Mouse (Mus musculus) heart, adult 11 months (tissue): ENCODE data around the gene Sdhd.
"Not testable (repeated sequence)": the region's sequence is repeated elsewhere in the genome, so short reads cannot be mapped to it uniquely, and the experiment has no call there.

ENCODE experiments used
- DNase-seq: peaks from one replicate; pipeline ENCODE4 v3.0.0; 2022

Sdhd gene

GRCm38 (mm10) chr9:50603189-50603997, at the start of gene Sdhd, which contains the start of gene Timm8b:
Gene Sdhd (minus strand): TSS chr9:50603812.
Gene Timm8b (plus strand): TSS chr9:50603910.
- DNase-seq: peak; percentile 99

DNA sequence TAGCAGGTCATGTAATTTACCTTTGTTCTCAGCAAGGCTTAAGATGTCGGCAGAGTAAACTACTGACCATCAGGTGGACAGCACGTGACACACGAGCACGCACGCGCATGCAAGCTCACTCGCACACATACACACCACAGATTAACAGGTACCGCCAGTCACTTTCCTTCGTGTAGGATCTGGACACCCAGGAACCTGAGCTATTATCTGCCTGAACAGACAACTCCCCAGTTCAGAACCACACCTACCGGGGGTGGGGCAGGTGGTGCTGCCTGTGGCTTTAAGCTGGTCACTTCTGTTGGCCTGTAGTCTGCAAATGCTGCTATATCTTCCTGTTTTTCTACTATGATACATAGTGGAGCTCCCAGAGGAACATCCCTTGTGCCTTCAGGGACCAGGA, 46.9 kb upstream of the Sdhd start:
- DNase-seq: peak; percentile 42

DNA sequence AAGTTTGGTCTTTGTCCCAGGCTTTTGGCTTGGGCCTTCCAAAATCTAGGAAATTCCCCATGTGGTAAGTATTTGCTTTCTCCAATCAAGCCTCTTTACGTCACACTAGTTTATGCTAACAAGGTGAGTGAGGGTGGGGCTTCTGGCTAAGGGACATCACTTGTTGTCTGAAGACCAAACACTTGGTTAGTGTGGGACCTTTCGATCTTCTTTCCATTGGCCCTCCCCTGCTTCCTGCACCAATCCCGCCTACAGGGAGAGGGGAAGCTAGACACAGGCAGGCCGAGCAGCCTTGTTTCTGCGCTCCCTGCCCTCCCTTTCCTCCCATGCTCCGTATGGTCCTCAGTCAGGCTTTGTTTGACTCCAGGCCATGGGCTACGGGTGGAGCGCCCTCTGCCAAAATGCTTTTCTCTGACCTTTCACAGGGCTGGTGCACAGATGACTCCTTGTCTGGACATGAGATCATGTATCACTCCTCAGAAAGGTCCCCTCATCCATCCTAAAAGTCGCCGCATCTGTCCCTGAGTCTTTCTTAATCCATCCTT, 43.3 kb upstream of the Sdhd start:
- DNase-seq: peak; percentile 74

DNA sequence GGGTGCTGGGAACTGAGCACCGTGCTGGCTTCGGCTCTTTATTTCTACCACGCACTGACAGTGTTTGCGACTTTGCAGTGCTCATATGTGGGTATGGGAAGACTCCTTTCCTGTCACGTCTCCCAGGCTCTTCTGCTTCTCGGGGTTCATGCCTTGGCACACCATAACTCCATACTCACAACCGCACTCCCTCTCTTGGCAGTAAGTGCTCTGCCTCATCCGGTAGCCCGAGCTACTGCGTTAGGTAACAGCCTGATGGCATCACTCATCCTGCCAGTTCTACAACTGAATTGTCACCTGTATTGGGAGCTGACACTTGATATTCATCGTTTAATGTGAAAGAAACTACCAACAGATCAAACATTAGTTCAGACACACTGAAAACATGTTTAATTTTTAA, 30.7 kb upstream of the Sdhd start:
- DNase-seq: peak; percentile 74

DNA sequence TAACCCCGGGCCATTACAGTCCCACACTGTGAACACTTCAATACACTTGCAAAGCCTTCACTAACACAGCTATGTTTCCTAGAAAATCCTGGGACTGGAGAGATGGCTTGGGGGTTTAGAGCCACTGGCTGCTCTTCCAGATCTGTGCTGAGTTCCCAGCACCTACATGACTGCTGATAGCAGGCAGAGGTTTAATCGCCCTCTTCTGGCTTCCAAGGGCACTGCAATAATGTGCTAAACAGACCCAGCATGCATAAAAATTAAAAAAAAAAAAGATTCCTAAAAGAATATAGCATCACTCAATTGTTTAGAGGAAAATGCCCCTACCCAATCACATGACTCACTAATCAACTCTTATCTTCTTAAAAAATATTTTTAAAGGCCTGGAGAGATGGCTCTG, 29.4 kb upstream of the Sdhd start:
- DNase-seq: peak; percentile 18

DNA sequence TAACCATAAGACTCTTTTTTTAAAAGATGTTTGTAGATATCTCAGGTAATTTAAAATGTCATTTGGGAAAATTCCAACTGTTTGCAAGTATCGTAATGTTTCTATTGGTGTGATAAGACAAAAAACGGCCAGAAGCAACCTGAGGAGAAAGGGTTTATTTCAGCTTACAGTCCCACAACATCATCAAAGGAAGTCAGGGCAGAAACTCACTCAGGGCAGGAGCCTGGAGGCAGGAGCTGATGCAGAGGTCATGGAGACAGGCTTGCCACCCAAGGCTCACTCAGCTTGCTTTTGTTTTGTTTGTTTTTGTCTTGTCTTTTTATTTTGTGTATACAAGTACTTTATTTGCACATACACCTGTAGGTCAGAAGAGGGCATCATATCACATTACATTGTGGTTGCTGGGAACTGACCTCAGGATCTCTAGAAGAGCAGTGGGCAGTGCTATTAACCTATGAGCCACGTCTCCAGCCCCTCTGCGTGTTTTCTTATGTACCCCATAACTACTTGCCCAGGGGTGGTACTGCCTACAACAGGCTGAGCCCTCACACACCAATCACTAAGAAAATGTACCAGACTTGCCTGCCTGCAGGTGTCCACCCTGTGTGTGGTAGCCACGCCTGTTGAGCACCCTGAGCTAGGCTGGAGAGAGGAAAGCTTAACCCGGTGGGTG, 28.5 kb upstream of the Sdhd start:
- DNase-seq: peak; percentile 70

GRCm38 (mm10) chr9:50630903-50631302, 27.3 kb upstream of the Sdhd start:
- not testable (repeated sequence) for DNase-seq

DNA sequence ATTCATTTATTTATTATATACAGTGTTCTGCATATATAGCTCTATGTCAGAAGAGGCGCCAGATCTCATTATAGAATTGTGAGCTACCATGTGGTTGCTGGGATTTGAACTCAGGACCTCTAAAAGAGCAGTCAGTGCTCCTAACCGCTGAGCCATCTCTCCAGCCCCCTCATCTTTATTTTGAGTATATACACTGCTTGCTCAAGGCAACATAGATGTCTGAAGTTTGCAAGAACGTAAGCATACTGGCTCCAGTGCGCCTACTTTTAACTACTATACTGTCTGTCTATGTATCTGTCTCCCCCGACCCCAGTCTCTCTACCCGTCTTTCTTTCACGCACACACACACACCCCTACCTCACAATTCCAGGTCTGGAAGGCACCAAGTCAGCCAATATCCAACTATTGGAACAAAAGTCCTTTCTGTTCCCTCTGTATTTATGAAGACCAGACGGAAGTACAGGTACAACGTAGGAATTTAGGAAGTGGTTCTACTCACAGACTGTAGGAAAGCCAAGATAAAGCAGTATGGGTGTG, 14.2 kb upstream of the Sdhd start:
- peak; percentile 83 for DNase-seq

DNA sequence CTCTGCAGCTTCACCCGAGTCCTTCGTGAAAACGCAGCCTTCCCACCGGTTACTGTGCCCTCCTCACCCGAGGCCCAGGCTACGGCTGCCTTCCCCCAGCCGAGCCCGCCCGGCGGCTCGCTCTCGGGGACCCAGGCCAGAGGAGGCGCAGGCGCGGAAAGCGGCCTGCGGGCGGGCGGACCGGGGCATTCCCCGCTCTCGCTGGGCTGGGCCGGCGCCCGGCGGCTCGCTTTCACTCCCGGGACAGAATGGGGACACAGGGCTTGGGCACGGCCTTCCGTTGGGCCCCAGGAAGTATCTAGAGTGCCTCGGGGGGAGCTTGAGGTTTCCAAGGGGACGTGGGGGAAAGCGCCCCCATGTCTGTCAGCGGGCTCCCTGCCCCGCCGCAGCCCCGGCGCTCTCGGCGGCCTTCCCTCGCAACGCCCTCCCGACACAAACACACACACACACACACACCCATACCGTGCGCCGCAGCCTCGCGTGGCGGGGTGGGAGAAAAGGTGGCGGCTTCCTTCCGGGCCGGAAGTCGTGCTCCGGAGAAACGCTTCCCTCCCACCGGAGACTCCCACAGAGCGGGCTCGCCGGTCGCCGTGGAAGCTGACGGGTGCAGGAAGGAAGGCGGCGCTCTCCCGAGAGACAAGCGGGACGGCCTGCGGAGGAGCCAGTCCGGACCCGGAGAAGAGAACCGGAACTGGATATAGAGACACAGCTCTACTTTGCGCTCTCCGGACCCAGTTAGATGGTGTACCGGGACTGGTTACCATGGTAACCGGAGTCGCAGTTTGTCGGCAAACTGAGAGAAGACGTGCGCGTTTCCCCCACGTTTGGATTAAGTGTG, 13.4 kb upstream of the Sdhd start, which contains the start of the genes Pih1d2 and Nkapd1:
Pih1d2 (plus strand) TSS at position 556 of the 838 bp plus-strand sequence.
Nkapd1 (minus strand) TSS at position 699 of the 838 bp plus-strand sequence.
- DNase-seq: peak; percentile 99

DNA sequence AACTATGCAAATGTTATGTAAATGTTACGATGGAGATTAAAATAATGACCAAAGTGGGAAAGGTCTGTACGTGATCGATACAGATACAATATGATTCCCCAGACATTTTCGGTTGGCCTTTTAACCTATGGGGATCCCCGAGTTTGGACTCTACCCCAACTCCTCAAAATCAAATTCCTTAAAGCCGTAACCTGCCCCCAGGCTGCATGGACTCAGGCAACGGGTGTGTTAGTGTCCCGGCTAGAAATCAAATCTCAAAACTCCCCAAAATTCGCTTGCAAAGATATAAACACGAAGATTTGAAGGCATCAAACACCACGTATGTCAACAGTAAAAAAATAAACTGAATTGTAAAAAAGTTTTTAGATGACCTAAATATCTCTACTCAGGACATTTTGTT, 12.5 kb upstream of the Sdhd start:
- peak; percentile 73 for DNase-seq

DNA sequence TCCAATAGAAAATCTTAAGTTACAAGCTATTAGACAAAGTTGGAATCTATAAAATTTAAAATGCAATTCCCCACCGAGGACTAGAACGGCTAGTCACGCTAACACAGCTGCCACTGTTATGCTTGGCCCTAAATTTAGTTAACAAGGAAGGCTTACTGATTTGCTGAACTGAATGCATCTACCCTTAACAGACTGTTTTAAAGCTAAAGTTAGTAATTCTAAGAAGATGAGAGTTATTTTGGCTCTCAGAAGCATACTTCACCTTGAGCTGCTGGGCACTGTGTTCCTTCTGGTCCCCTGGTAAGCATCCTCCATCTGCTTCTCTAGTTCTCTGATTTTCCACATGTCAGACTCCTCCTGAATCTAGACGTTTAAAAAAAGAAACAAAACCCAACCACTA, 8.5 kb upstream of the Sdhd start:
- peak; percentile 7 for DNase-seq

- no peak for DNase-seq
Measured at GRCm38 (mm10) chr9:50604338-50604737, 726 bp upstream of the Sdhd start.

GRCm38 (mm10) chr9:50603998-50604324, 349 bp upstream of the Sdhd start:
- no peak for DNase-seq

- peak; percentile 87 for DNase-seq
Measured at GRCm38 (mm10) chr9:50602055-50602845, 1.4 kb downstream of the Sdhd start.

DNA sequence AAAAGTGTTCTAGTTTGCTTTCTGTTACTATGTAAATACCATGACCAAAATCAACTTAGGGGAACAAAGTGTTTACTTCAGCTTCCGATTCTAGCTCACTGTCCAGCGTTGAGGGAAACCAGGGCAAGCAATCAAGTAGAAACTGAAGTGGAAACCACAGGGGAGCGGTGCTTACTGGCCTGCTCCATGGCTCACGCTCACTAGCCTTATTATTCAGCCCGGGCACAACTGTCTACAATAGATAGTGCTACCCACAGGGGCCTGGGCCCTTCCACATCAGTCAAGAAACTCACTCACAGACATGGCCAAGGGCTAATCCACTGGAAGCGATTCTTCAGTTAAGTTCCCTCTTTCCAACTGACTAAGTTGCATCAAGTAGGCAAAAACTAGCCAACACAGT, 2.1 kb downstream of the Sdhd start:
- peak; percentile 85 for DNase-seq

DNA sequence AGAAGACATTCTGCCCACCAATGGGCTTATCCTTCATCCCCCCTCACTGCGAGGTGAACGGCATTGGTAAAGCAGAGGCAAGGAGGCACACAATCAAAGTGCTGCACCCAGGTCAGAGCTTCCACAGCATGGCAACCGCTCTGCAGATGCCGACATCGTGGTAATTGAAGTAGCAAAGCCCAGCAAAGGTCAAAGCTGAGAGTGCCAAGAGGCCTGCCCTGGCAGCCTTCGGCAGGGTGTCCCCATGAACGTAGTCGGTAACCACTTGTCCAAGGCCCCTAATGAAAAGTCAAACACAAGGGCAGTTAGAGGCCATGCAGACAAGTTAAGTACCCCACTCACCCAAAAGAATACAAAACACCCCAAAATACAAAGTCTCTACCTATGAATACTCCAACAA, 6.6 kb downstream of the Sdhd start:
- DNase-seq: peak; percentile 91

- no peak for DNase-seq
Measured at GRCm38 (mm10) chr9:50594794-50595417, 8.7 kb downstream of the Sdhd start.

- DNase-seq: no peak
Measured at GRCm38 (mm10) chr9:50593544-50593943, 10.1 kb downstream of the Sdhd start.

DNA sequence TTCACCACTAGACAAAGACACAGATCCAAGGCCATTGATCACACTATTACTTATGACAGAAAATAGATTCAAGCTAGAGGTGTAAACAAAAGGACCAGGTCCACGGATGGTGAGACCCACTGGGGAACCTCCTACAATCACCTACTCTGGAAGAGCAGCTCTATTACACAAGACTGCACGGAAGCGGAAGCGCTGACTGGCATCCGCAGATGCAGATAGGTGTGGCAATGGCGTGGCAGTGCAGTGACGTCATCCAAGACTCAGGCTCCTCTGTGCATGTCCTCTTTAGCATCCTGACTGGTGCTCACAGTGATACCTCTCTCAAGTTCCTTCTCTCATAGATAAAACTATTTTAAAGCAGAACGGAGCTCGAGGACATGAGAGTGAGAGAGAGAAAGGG, 10.7 kb downstream of the Sdhd start:
- DNase-seq: no peak

DNA sequence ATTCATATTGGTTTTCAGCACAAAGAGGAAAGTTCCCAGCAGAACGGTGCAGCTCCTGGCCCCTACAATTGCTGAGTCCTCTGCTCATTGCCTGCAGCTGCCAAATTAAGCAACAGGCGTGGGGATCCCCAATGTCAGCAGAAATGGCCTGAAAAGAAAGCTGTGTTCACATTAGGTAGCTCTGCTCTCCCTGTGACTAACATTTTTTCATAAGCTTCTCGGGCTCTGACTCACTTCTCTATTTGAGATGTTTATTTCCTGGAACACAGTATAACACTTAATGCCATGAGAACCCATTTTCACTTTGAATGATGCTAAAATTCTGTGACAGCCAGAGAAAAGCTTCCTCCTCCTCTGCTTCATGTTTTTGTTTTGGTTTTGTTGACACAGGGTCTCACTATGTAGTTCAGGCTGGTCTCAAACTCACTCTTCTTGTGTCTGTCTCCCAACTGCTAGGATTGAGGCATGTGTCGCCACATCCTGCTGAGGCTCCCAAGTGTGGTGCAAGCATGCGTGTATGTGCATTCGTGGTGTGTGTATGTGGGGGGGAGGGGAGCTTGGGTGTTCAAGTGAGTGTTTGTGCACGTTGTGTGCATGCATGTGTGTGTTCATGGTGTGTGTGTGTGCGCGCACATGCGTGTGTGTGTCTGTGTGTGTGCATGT, 12.6 kb downstream of the Sdhd start:
- DNase-seq: no peak

GRCm38 (mm10) chr9:50586955-50587354, 16.7 kb downstream of the Sdhd start:
- peak; percentile 83 for DNase-seq
